Mouse (Mus musculus) ovary, postnatal 36 days (tissue): ENCODE measurements around the gene St3gal3.

Experiments used
- DNase-seq: peaks from one replicate; pipeline ENCODE4 v3.0.0; 2022; ENCODE audit warnings: low spot score, mixed read lengths

St3gal3 gene

GRCm38 (mm10) chr4:118088771-118089170 lies 45.9 kb downstream of the St3gal3 start:
- DNase-seq: no peak

- DNase-seq: no peak
These were observed 49.7 kb downstream of the St3gal3 start for GRCm38 (mm10) chr4:118085025-118085424.

GRCm38 (mm10) chr4:118083217-118083951 lies 51.3 kb downstream of the St3gal3 start:
- peak; percentile 91 for DNase-seq

- DNase-seq: no peak
These were observed 52.9 kb downstream of the St3gal3 start for GRCm38 (mm10) chr4:118081608-118082331.

GRCm38 (mm10) chr4:118080481-118080880 lies 54.2 kb downstream of the St3gal3 start:
- no peak for DNase-seq

GRCm38 (mm10) chr4:118079195-118079594 lies 55.5 kb downstream of the St3gal3 start:
- DNase-seq: no peak

- no peak for DNase-seq
These were observed 56.1 kb downstream of the St3gal3 start for GRCm38 (mm10) chr4:118078576-118078975.

- DNase-seq: no peak
These were observed 57.4 kb downstream of the St3gal3 start for GRCm38 (mm10) chr4:118077293-118077752.

GRCm38 (mm10) chr4:118076648-118077047 lies 58.1 kb downstream of the St3gal3 start:
- DNase-seq: no peak

GRCm38 (mm10) chr4:118075343-118075742 lies 59.4 kb downstream of the St3gal3 start:
- DNase-seq: no peak

- no peak for DNase-seq
These were observed 60.5 kb downstream of the St3gal3 start for GRCm38 (mm10) chr4:118074236-118074635.

GRCm38 (mm10) chr4:118073128-118073527 lies 61.6 kb downstream of the St3gal3 start:
- DNase-seq: no peak

- DNase-seq: no peak
These were observed 62.8 kb downstream of the St3gal3 start for GRCm38 (mm10) chr4:118071891-118072290.

- no peak for DNase-seq
These were observed 64.2 kb downstream of the St3gal3 start for GRCm38 (mm10) chr4:118070255-118071234.

- DNase-seq: no peak
These were observed 72.8 kb downstream of the St3gal3 start for GRCm38 (mm10) chr4:118061809-118062463.

GRCm38 (mm10) chr4:118060915-118061530 lies 73.7 kb downstream of the St3gal3 start:
- no peak for DNase-seq

GRCm38 (mm10) chr4:118059816-118060475 lies 74.8 kb downstream of the St3gal3 start:
- no peak for DNase-seq

GRCm38 (mm10) chr4:118058116-118058677 lies 76.5 kb downstream of the St3gal3 start:
- no peak for DNase-seq

- no peak for DNase-seq
These were observed 77.6 kb downstream of the St3gal3 start for GRCm38 (mm10) chr4:118057076-118057475.

- no peak for DNase-seq
These were observed 80.1 kb downstream of the St3gal3 start for GRCm38 (mm10) chr4:118054615-118055014.
